Mouse (Mus musculus) limb, embryonic 14.5 days (tissue): ENCODE measurements around the gene Tmem247. TPM values are rescaled to one million over a fixed set of nuclear protein-coding genes. Genes with fewer than 3 reads are reported as not detected.

Experiments
- ATAC-seq: fragments of 200-750 bp; cut with Nextera tagmentation; 2 replicates; pipeline ENCODE4 v1.8.0; 2017; ENCODE audit warnings: low read depth, moderate number of reproducible peaks, moderate TSS enrichment; ENCODE audit not compliant: low FRiP score
- DNase-seq: peaks from one replicate; pipeline ENCODE4 v3.0.0-alpha.2; 2015; ENCODE audit warnings: low spot score
- H3K27ac ChIP-seq: fragments of 300-500 bp; sonication (generic); replicated peaks from 2 replicates; pipeline ENCODE4 v1.5.1; 2014; ENCODE audit warnings: low read depth, mild to moderate bottlenecking, low read length, moderate library complexity, mixed read lengths
- H3K27me3 ChIP-seq: fragments of 300-500 bp; sonication (generic); 2 replicates; pipeline ENCODE4 v1.6.1; 2014; ENCODE audit warnings: low read length, mixed read lengths; ENCODE audit not compliant: control insufficient read depth, insufficient read depth
- H3K36me3 ChIP-seq: fragments of 300-500 bp; sonication (generic); 2 replicates; pipeline ENCODE4 v1.6.1; 2014; ENCODE audit warnings: mild to moderate bottlenecking, low read length, moderate library complexity, mixed read lengths; ENCODE audit not compliant: control insufficient read depth, insufficient read depth
- H3K4me1 ChIP-seq: fragments of 300-500 bp; sonication (generic); 2 replicates; pipeline ENCODE4 v1.6.1; 2014; ENCODE audit warnings: antibody characterized with exemption, low read length, mixed read lengths; ENCODE audit not compliant: control insufficient read depth, insufficient read depth
- H3K4me2 ChIP-seq: fragments of 300-500 bp; sonication (generic); replicated peaks from 2 replicates; pipeline ENCODE4 v1.6.1; 2014; ENCODE audit warnings: low read depth, mild to moderate bottlenecking, low read length, moderate library complexity; ENCODE audit not compliant: severe bottlenecking
- H3K4me3 ChIP-seq: fragments of 300-500 bp; sonication (generic); replicated peaks from 2 replicates; pipeline ENCODE4 v1.5.1; 2014; ENCODE audit warnings: low read length
- H3K9ac ChIP-seq: fragments of 300-500 bp; sonication (generic); 2 replicates; pipeline ENCODE4 v1.6.1; 2014; ENCODE audit warnings: mild to moderate bottlenecking, low read depth, low read length, moderate library complexity; ENCODE audit not compliant: severe bottlenecking
- H3K9me3 ChIP-seq: fragments of 300-500 bp; sonication (generic); 2 replicates; pipeline ENCODE4 v1.6.1; 2016; ENCODE audit warnings: low read length; ENCODE audit not compliant: control insufficient read depth
- POLR2A ChIP-seq: fragments of 200-500 bp; IDR thresholded peaks from 2 replicates; pipeline ENCODE4 v1.8.0; 2012; ENCODE audit warnings: inconsistent platforms, mild to moderate bottlenecking, moderate library complexity, borderline replicate concordance; ENCODE audit not compliant: insufficient read depth, insufficient read length; ENCODE audit errors: extremely low read depth
- WGBS: fragments of 180-500 bp; shearing (Covaris S2); extraction: QIAGEN DNeasy Blood & Tissue Kit; methylation state at CpG from one replicate; pipeline ENCODE4 v1.1.7; 2014; 5-methylcytosine and 5-hydroxymethylcytosine counted together
- polyA plus RNA-seq, 2 experiments: library from polyadenylated mRNA; depleted of rRNA in 1 of 2; stranded (reverse) in 1 of 2; unstranded in 1 of 2; fragments of >200 nt; fragmentation: Nextera tagmentation in 1 of 2; extraction: Ambion mirVana in 1 of 2; gene quantifications; 2 replicates each; pipeline versions ENCODE4 v1.2.1 to v1.2.3; 2012 to 2014

Tmem247 gene
- polyA plus RNA-seq, 2 experiments, result not detected

- 74% methylated on average over 5 of the region's 5 CpGs for WGBS
- no peak overlapping the region for H3K9ac ChIP-seq
- H3K9me3 ChIP-seq, result no peaks in the 10 kb centered on the region
- no peak overlapping the region for H3K4me3 ChIP-seq
- H3K4me1 ChIP-seq, result peaks cover 8% of the 10 kb centered on the region; the same call in 1 of the 2 replicates
- ATAC-seq, result no peak
- DNase-seq, result no peak
- H3K4me2 ChIP-seq, result no peak overlapping the region
- H3K36me3 ChIP-seq, result peaks cover 60% of the 10 kb centered on the region
- H3K27me3 ChIP-seq, result no peaks in the 10 kb centered on the region
- H3K27ac ChIP-seq, result no peak overlapping the region
- no peak for TF ChIP-seq POLR2A
Observed at GRCm38 (mm10) chr17:86971036-86971435, 53.9 kb downstream of the Tmem247 start.

DNA sequence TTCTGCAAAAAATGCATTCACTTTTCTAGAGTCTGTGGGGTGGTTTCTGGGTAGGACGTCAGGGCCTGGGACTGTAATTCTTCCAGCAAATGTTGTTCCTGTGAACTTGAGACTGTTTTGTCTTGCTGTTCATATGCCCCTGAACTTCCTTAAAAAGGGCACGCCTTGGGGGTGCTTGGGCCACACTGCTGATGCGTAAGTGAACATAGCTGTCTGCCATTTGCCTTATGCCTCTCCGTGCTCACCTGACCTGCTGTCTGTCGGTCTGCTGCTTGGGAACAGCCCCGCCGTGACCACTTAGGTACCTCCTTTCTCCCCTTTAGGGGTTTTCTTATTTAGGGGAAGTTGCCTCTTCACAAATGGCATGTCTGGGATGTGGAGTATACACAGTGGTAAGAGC, 54.7 kb downstream of the Tmem247 start:
- Histone ChIP-seq H3K36me3 (peaks cover 66% of the 10 kb centered on the region), H3K4me3 (no peak overlapping the region), H3K4me2 (no peak overlapping the region), H3K9me3 (no peaks in the 10 kb centered on the region), H3K4me1 (peaks cover 8% of the 10 kb centered on the region; the same call in 1 of the 2 replicates), H3K9ac (no peak overlapping the region), H3K27ac (no peak overlapping the region), H3K27me3 (no peaks in the 10 kb centered on the region)
- ATAC-seq (no peak), DNase-seq (no peak)
- WGBS, result 80% methylated on average over 7 of the region's 7 CpGs
- TF ChIP-seq POLR2A, result no peak

Other genes starting within 250 kb of the Tmem247 start
- gene Epas1, start 163.6 kb upstream of the Tmem247 start, polyA plus RNA-seq (2012; rRNA removed), result 11.4 and 13.2 TPM in 2 replicates
- 8.3 and 8.7 TPM in 2 replicates for gene Epas1, start 163.6 kb upstream of the Tmem247 start, polyA plus RNA-seq (2014; fragmentation: Nextera tagmentation; extraction: Ambion mirVana)
- gene Atp6v1e2, start 30.5 kb downstream of the Tmem247 start, polyA plus RNA-seq (2012; rRNA removed), result not detected in 2 replicates
- gene Atp6v1e2, start 30.5 kb downstream of the Tmem247 start, polyA plus RNA-seq (2014; fragmentation: Nextera tagmentation; extraction: Ambion mirVana), result not detected in 2 replicates
- 61.5 and 67.4 TPM in 2 replicates for gene Rhoq, start 45.7 kb downstream of the Tmem247 start, polyA plus RNA-seq (2012; rRNA removed)
- gene Rhoq, start 45.7 kb downstream of the Tmem247 start, polyA plus RNA-seq (2014; fragmentation: Nextera tagmentation; extraction: Ambion mirVana), result 35.3 and 35.4 TPM in 2 replicates
- 21.6 and 23.5 TPM in 2 replicates for gene Pigf, start 108.1 kb downstream of the Tmem247 start, polyA plus RNA-seq (2012; rRNA removed)
- 30.5 and 32.9 TPM in 2 replicates for gene Pigf, start 108.1 kb downstream of the Tmem247 start, polyA plus RNA-seq (2014; fragmentation: Nextera tagmentation; extraction: Ambion mirVana)
- 36.0 and 42.1 TPM in 2 replicates for gene Cript, start 108.2 kb downstream of the Tmem247 start, polyA plus RNA-seq (2012; rRNA removed)
- gene Cript, start 108.2 kb downstream of the Tmem247 start, polyA plus RNA-seq (2014; fragmentation: Nextera tagmentation; extraction: Ambion mirVana), result 126 and 132 TPM in 2 replicates
- 18.4 TPM in 2 replicates for gene Socs5, start 190.3 kb downstream of the Tmem247 start, polyA plus RNA-seq (2012; rRNA removed)
- 21.2 and 27.3 TPM in 2 replicates for gene Socs5, start 190.3 kb downstream of the Tmem247 start, polyA plus RNA-seq (2014; fragmentation: Nextera tagmentation; extraction: Ambion mirVana)